Comparison of ENCODE assay signal across 9 mouse cellular contexts in the genomic region with DNA sequence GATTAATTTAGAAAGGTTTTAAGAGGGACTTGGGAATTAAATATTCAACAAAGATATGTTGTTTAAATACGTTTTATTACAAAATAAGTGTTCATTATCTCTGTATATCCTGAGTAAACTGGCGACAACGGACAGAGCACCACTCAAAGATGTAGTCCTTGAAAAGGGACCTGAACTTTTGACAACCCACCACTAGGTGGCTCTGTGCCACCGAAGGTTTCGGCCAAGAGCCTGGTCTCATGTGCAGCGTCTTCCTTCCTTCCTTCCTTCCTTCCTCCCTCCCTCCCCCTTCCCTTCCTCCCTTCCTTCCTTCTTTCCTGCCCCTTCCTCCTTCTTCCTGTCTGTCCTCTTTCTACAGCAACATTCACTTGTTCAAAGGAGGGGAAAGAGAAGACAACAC. TPM values are rescaled to one million over a fixed set of nuclear protein-coding genes. Genes with fewer than 3 reads are reported as not detected.
DNase-seq lines count a peak whose midpoint lies in the region; ATAC-seq and TF ChIP-seq lines count a peak whose summit lies in the region.
"Had no signal": no experiment of that assay in that cellular context is flagged by ENCODE, and none has a peak within 500 bp of the region (broad histone marks: within the 10 kb centered on the region; RNA-seq: fewer than 3 reads in every experiment).

No protein-coding gene starts in this region.

- H3K27ac ChIP-seq in liver, embryonic 13.5 days, result no peak overlapping the region
- H3K27ac ChIP-seq in olfactory bulb, adult 2 months (ENCODE audit: insufficient read depth, low read depth, low read length), result no peak overlapping the region
- H3K27ac ChIP-seq: heart, embryonic 15.5 days had no signal

- H3K27me3 ChIP-seq in liver, embryonic 13.5 days, result no peaks in the 10 kb centered on the region
- H3K27me3 ChIP-seq: heart, embryonic 15.5 days had no signal

- H3K9me3 ChIP-seq in liver, embryonic 13.5 days (replicated peaks), result no peaks in the 10 kb centered on the region
- H3K9me3 ChIP-seq: heart, embryonic 15.5 days had no signal

- no peak overlapping the region for H3K9ac ChIP-seq in liver, embryonic 13.5 days
- H3K9ac ChIP-seq: heart, embryonic 15.5 days had no signal

- ATAC-seq in liver, embryonic 13.5 days (ENCODE audit: low read depth), result peak; percentile 65

- H3K4me1 ChIP-seq in liver, embryonic 13.5 days (replicated peaks), result peaks cover under 1% of the 10 kb centered on the region
- 0 out of 2 replicates have a peak, but pooled peaks cover 2% of the 10 kb centered on the region for H3K4me1 ChIP-seq in olfactory bulb, adult 2 months (ENCODE audit: control insufficient read depth, insufficient read depth, low read length)

- no peak overlapping the region for H3K4me2 ChIP-seq in liver, embryonic 13.5 days
- H3K4me2 ChIP-seq: heart, embryonic 15.5 days had no signal

- no peak overlapping the region for H3K4me3 ChIP-seq in liver, embryonic 13.5 days (replicated peaks)
- no peak overlapping the region for H3K4me3 ChIP-seq in olfactory bulb, adult 2 months (ENCODE audit: insufficient read depth, low read depth, low read length)
- H3K4me3 ChIP-seq: heart, embryonic 15.5 days had no signal

- peak; percentile 60 to 61 for DNase-seq in B cell, adult 2 months
- DNase-seq in T-cell, adult 2 months (ENCODE audit: low spot score), result peak; percentile 39
- peak; percentile 73 to 75 for DNase-seq in cerebellum, postnatal 36 days
- DNase-seq in frontal cortex, postnatal 36 days (ENCODE audit: low spot score in 2 of 2), result peak; percentile 57 to 78
- peak; percentile 65 for DNase-seq in kidney, adult 9 months
- peak; percentile 46 for DNase-seq in liver, embryonic 13.5 days
- peak; percentile 79 for DNase-seq in thymus, postnatal 0 days (ENCODE audit: low spot score)

- no peak for TF ChIP-seq POLR2A in olfactory bulb, adult 2 months (IDR thresholded peaks at IDR 0.05; ENCODE audit: insufficient read depth, low read depth, low read length)

- H3K36me3 ChIP-seq in liver, embryonic 13.5 days, result no peaks in the 10 kb centered on the region
- H3K36me3 ChIP-seq: heart, embryonic 15.5 days had no signal

- under 1% methylated on average over 6 of the region's 6 CpGs for WGBS in liver, embryonic 13.5 days (ENCODE audit: insufficient replicate concordance)
- WGBS in olfactory bulb, adult 2 months, result under 1% methylated on average over 6 of the region's 6 CpGs

- TF ChIP-seq CTCF in olfactory bulb, adult 2 months (IDR thresholded peaks at IDR 0.05; ENCODE audit: insufficient read depth, low read depth, low read length), result peak; percentile 56

RNA-seq across cellular contexts. Expression of a gene that starts 13.1 kb away (rescaled TPM):
- 58.6 and 63.4 TPM in 2 replicates for polyA plus RNA-seq in liver, embryonic 13.5 days (2015; fragmentation: Nextera tagmentation; extraction: Ambion mirVana)
- not detected in 2 replicates for polyA plus RNA-seq in olfactory bulb, adult 2 months (2012; ENCODE audit: insufficient read depth, insufficient read length, low replicate concordance, missing spikeins)
- polyA plus RNA-seq in thymus, postnatal 0 days (2015; fragmentation: Nextera tagmentation; extraction: Ambion mirVana), result 77.8 and 101 TPM in 2 replicates

RNA-seq across cellular contexts. Expression of a gene that starts 27.1 kb away (rescaled TPM):
- 0.41 and 0.44 TPM in 2 replicates for polyA plus RNA-seq in liver, embryonic 13.5 days (2015; fragmentation: Nextera tagmentation; extraction: Ambion mirVana)
- polyA plus RNA-seq in olfactory bulb, adult 2 months (2012; ENCODE audit: insufficient read depth, insufficient read length, low replicate concordance, missing spikeins), result 73.8 TPM in 1 of 2 replicates, not detected in the other
- 11.8 and 12.3 TPM in 2 replicates for polyA plus RNA-seq in thymus, postnatal 0 days (2015; fragmentation: Nextera tagmentation; extraction: Ambion mirVana)
